Mouse (Mus musculus): ENCODE measurements at regions not wholly inside any gene's neighbourhood (a gene's known extent, or its start where the extent isn't known, plus 50 kb on each side); places are given as distances from the start of the nearest gene placed in this dataset.

DNA sequence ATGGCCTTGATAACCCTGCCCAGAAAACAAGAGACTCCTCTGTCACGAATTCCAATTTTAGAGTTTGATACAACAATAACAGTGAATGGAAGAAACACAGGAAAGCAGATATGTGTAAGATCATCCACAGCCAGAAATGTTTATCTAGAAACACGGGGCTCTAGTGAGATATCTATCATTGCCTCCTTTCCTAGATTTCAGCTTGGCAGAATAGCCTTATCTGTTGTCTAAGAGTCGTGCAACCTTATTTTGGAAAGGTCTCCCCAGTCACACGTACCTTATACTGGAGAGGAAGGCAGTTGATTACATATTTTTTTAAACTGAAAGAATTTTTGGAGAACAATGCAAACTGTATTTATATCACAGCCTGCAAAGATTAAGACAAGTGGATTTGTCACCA lies 61.6 kb downstream of the Gm10295 start:
- no peaks in the 10 kb centered on the region for H3K36me3 ChIP-seq (replicated peaks)
- ATAC-seq (replicated peaks), result no peak
- WGBS, result 78% methylated on average over 4 of the region's 4 CpGs
- H3K4me2 ChIP-seq, result no peak overlapping the region
- no peak overlapping the region for H3K27ac ChIP-seq
- no peaks in the 10 kb centered on the region for H3K9me3 ChIP-seq
- no peaks in the 10 kb centered on the region for H3K27me3 ChIP-seq (replicated peaks)
- H3K4me1 ChIP-seq, result no peaks in the 10 kb centered on the region
- H3K4me3 ChIP-seq, result no peak overlapping the region
- no peak overlapping the region for H3K9ac ChIP-seq

DNA sequence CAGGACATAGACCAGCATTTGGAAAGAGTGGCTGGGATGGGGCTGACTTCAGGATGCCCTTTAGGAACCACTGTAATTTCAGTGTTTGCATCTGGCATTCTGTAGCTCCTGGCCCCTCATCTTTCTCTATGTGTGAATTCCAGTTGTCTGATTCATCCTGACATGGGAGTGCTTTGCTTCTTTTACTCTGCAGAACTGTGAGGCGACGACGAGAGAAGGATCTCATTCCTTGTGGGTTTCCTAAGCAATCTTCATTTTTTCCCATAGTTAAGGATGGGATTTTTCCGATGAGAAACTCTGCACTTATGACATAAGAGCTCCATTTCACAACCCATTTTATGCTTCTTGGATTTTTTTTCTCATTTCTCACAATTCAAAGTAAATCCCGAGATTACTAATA lies 62.0 kb downstream of the Gm10295 start:
- H3K9ac ChIP-seq, result no peak overlapping the region
- WGBS, result 82% methylated on average over 5 of the region's 5 CpGs
- H3K36me3 ChIP-seq (replicated peaks), result no peaks in the 10 kb centered on the region
- ATAC-seq (replicated peaks), result no peak
- H3K4me1 ChIP-seq, result no peaks in the 10 kb centered on the region
- no peak overlapping the region for H3K4me2 ChIP-seq
- no peak overlapping the region for H3K4me3 ChIP-seq
- no peak overlapping the region for H3K27ac ChIP-seq
- H3K27me3 ChIP-seq (replicated peaks), result no peaks in the 10 kb centered on the region
- H3K9me3 ChIP-seq, result no peaks in the 10 kb centered on the region

DNA sequence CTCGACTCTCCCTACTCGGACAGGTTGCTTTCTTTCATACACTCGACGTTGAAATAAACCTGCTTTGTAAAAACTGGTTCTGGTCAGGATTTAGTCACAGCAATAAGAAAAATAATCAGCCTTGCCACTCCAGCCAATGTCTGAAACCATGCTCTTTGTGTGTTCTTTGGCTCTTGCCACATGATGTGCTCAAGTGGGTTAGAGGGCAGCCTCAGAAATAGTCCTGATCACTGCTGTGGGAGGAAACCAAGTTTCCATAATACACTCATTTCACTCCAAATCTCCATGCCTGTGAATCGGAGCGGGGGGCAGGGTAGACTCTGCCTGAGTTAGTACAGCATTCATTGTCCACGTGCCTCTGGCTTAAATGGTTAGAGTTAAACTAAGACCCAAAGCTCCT lies 63.8 kb downstream of the Gm10295 start:
- WGBS, result 84% methylated on average over 7 of the region's 7 CpGs
- Histone ChIP-seq H3K9ac (no peak overlapping the region), H3K9me3 (no peaks in the 10 kb centered on the region), H3K27me3 (replicated peaks) (no peaks in the 10 kb centered on the region), H3K4me3 (no peak overlapping the region), H3K4me1 (no peaks in the 10 kb centered on the region), H3K4me2 (no peak overlapping the region), H3K27ac (no peak overlapping the region), H3K36me3 (replicated peaks) (no peaks in the 10 kb centered on the region)
- ATAC-seq (replicated peaks), result no peak

- Histone ChIP-seq H3K9me3 (no peaks in the 10 kb centered on the region), H3K27me3 (replicated peaks) (no peaks in the 10 kb centered on the region)
- ATAC-seq (replicated peaks), result no peak
Observed at GRCm38 (mm10) chr7:71284246-71284645, 67.0 kb downstream of the Gm10295 start.

DNA sequence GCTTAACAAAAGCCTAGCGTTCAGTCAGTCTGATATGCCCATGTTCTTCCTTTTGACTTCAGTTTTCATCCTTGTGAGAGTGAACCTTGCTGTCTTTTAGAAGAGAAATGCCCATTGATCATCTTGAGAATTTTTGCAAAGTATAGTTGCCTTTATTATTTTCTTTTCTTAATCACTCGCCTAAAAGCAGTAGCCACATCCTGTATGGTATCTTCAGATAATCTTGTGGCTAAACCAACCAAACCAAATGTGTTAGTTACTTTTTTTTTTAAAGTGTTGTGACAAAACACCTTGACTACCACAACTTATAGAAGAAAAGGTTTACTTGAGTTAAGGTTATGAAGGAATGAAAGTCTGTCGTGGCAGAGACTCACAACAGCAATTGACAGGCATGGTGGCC lies 67.9 kb downstream of the Gm10295 start:
- Histone ChIP-seq H3K9ac (no peak overlapping the region), H3K9me3 (no peaks in the 10 kb centered on the region), H3K4me2 (no peak overlapping the region), H3K4me1 (no peaks in the 10 kb centered on the region), H3K36me3 (replicated peaks) (no peaks in the 10 kb centered on the region), H3K4me3 (no peak overlapping the region), H3K27ac (no peak overlapping the region), H3K27me3 (replicated peaks) (no peaks in the 10 kb centered on the region)
- ATAC-seq (replicated peaks), result no peak
- 97% methylated on average over 3 of the region's 3 CpGs for WGBS

More at GRCm38 (mm10) chr7:71284246-71284645, 67.0 kb downstream of the Gm10295 start:
- Histone ChIP-seq H3K36me3 (replicated peaks) (no peaks in the 10 kb centered on the region), H3K4me1 (no peaks in the 10 kb centered on the region), H3K4me3 (no peak overlapping the region), H3K27ac (no peak overlapping the region), H3K4me2 (no peak overlapping the region), H3K9ac (no peak overlapping the region)

- Histone ChIP-seq H3K4me1 (no peaks in the 10 kb centered on the region), H3K9me3 (no peaks in the 10 kb centered on the region), H3K36me3 (replicated peaks) (no peaks in the 10 kb centered on the region), H3K9ac (no peak overlapping the region), H3K4me3 (no peak overlapping the region), H3K4me2 (no peak overlapping the region), H3K27ac (no peak overlapping the region), H3K27me3 (replicated peaks) (no peaks in the 10 kb centered on the region)
- no peak for ATAC-seq (replicated peaks)
- WGBS, result 82% methylated on average over 8 of the region's 8 CpGs
Observed at GRCm38 (mm10) chr7:71266101-71266500, 85.2 kb downstream of the Gm10295 start.

DNA sequence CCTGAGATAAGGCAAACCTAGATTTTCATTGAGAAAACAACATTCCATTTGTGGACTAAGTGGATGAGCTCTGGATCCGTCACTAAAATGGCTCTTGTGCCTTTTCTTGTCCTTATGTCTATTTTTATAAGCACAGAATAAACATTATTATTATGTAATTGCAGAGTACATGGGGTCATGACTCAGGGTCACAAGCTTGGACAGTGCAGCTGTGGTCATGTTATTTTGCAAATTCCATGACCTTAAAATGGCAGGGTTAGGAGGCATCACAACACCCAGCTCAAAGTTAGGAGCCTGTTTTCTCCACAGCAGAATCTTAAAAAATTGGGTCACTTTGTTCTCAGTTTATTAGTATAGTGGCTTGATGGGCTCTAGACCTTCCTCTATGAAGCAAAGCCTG lies 87.2 kb downstream of the Gm10295 start:
- H3K4me3 ChIP-seq, result no peak overlapping the region
- H3K4me1 ChIP-seq, result no peaks in the 10 kb centered on the region
- H3K9ac ChIP-seq, result no peak overlapping the region
- H3K4me2 ChIP-seq, result no peak overlapping the region
- WGBS, result 78% methylated on average over 1 of the region's 1 CpGs
- ATAC-seq (replicated peaks), result no peak
- H3K36me3 ChIP-seq (replicated peaks), result no peaks in the 10 kb centered on the region
- H3K9me3 ChIP-seq, result no peaks in the 10 kb centered on the region
- no peak overlapping the region for H3K27ac ChIP-seq
- H3K27me3 ChIP-seq (replicated peaks), result no peaks in the 10 kb centered on the region

GRCm38 (mm10) chr7:71249669-71250068 lies 101.6 kb downstream of the Gm10295 start:
- no peak for ATAC-seq (replicated peaks)

GRCm38 (mm10) chr7:71249216-71249615 lies 102.1 kb downstream of the Gm10295 start:
- no peak for ATAC-seq (replicated peaks)

More at GRCm38 (mm10) chr7:71249669-71250068, 101.6 kb downstream of the Gm10295 start:
- no peaks in the 10 kb centered on the region for H3K27me3 ChIP-seq (replicated peaks)
- H3K9ac ChIP-seq, result no peak overlapping the region
- no peak overlapping the region for H3K27ac ChIP-seq
- H3K4me3 ChIP-seq, result no peak overlapping the region
- H3K36me3 ChIP-seq (replicated peaks), result no peaks in the 10 kb centered on the region
- H3K4me2 ChIP-seq, result no peak overlapping the region
- H3K9me3 ChIP-seq, result no peaks in the 10 kb centered on the region
- no peaks in the 10 kb centered on the region for H3K4me1 ChIP-seq
- 84% methylated on average over 2 of the region's 2 CpGs for WGBS

DNA sequence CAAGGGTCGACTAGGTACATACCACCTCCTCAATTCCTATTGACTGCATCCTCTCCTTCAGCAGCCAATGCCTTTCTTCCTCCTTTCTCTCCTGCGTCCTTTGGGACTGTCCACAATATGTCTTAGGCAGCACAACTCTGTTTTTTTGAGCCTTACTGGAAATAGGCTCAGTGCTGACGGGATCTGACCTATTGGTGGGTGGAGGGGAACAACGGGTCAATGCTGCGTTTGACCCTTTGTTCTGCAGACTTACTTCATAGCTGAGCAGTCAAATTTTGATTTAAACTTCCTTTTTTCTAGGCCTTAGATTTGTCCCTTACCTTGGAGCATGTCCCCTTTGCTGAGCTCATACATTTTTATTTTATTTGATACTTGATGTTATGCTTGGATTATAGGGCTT lies 103.4 kb downstream of the Gm10295 start:
- no peak for ATAC-seq (replicated peaks)
- Histone ChIP-seq H3K4me2 (no peak overlapping the region), H3K4me3 (no peak overlapping the region), H3K27ac (no peak overlapping the region), H3K4me1 (no peaks in the 10 kb centered on the region), H3K36me3 (replicated peaks) (no peaks in the 10 kb centered on the region), H3K9me3 (no peaks in the 10 kb centered on the region), H3K27me3 (replicated peaks) (no peaks in the 10 kb centered on the region), H3K9ac (no peak overlapping the region)
- 82% methylated on average over 5 of the region's 5 CpGs for WGBS

More at GRCm38 (mm10) chr7:71249216-71249615, 102.1 kb downstream of the Gm10295 start:
- 74% methylated on average over 5 of the region's 5 CpGs for WGBS
- no peak overlapping the region for H3K4me2 ChIP-seq
- H3K9me3 ChIP-seq, result no peaks in the 10 kb centered on the region
- H3K4me3 ChIP-seq, result no peak overlapping the region
- H3K9ac ChIP-seq, result no peak overlapping the region
- H3K4me1 ChIP-seq, result no peaks in the 10 kb centered on the region
- no peaks in the 10 kb centered on the region for H3K27me3 ChIP-seq (replicated peaks)
- H3K36me3 ChIP-seq (replicated peaks), result no peaks in the 10 kb centered on the region
- no peak overlapping the region for H3K27ac ChIP-seq

DNA sequence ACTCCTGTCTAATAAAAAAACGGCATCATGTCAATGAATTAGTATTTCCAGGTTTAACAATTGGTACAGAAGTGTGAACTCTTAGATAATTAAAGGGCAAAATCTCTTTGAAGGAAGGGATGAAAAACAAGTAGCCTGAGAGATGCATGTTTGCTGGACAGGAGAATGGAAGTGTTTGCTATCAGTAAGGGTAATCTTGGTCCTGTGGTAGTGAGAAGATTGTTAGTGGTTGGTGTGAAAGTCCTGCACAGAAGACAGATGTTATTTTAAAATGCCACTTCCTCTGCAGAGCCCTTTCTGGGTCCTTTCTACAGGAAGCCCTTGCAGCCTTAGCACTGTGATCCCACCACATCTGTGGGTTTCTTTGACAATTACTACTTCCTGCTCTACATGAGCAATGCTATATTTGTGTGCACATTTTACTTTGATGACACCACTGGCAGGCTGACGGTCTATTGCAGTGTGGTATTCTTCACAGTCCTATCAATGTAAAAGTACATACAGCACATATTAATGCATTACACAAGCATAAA lies 108.8 kb downstream of the Gm10295 start:
- WGBS, result 81% methylated on average over 2 of the region's 2 CpGs
- no peaks in the 10 kb centered on the region for H3K9me3 ChIP-seq
- no peak overlapping the region for H3K4me3 ChIP-seq
- ATAC-seq (replicated peaks), result no peak
- H3K4me1 ChIP-seq, result no peaks in the 10 kb centered on the region
- H3K27ac ChIP-seq, result no peak overlapping the region
- H3K36me3 ChIP-seq (replicated peaks), result no peaks in the 10 kb centered on the region
- no peak overlapping the region for H3K9ac ChIP-seq
- H3K27me3 ChIP-seq (replicated peaks), result no peaks in the 10 kb centered on the region
- H3K4me2 ChIP-seq, result no peak overlapping the region

DNA sequence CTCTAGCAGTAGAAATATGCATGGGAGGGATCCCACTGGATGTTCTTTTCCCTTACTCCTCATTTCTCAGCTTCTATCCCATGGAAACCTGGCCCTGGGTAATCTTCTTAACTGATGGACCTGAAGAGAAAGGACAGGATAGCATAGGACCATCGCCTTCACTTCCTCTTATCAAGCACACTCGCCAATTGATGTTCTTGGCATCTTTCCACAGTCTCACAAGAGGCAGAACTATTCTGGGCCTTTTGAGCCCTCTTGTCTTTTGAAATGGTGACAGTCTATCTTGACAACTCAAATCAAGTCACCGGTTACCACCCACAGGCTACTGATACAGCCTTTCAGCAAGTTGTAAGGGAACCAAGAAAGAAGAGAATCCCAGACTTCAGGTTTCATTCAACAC lies 112.1 kb downstream of the Gm10295 start:
- WGBS, result 84% methylated on average over 3 of the region's 3 CpGs
- no peaks in the 10 kb centered on the region for H3K9me3 ChIP-seq
- no peak overlapping the region for H3K4me2 ChIP-seq
- ATAC-seq (replicated peaks), result no peak
- no peak overlapping the region for H3K27ac ChIP-seq
- no peak overlapping the region for H3K9ac ChIP-seq
- H3K4me1 ChIP-seq, result no peaks in the 10 kb centered on the region
- H3K4me3 ChIP-seq, result no peak overlapping the region
- H3K27me3 ChIP-seq (replicated peaks), result no peaks in the 10 kb centered on the region
- no peaks in the 10 kb centered on the region for H3K36me3 ChIP-seq (replicated peaks)

DNA sequence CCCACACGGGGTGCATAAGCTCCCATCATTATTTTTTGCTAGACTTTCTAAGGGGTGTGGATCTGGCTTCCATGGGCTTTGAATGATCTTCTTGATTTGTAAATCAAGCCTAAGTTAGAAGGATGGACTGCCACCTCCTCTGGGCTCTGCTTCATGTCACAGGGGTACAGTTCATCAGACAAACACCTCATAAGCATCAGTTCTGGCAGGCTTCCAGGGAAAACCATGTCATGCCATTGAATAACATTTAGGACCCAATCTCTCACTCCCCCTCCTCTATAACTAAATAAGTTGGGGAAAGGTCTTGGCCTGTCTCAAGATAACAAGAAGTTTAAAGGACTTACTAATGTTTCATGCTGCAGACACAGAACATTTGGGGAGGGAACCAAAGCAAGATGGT lies 115.0 kb downstream of the Gm10295 start:
- Histone ChIP-seq H3K36me3 (replicated peaks) (no peaks in the 10 kb centered on the region), H3K9ac (no peak overlapping the region), H3K27me3 (replicated peaks) (no peaks in the 10 kb centered on the region), H3K4me1 (no peaks in the 10 kb centered on the region), H3K9me3 (no peaks in the 10 kb centered on the region), H3K4me3 (no peak overlapping the region), H3K4me2 (no peak overlapping the region), H3K27ac (no peak overlapping the region)
- ATAC-seq (replicated peaks), result no peak
- WGBS, result 82% methylated on average over 1 of the region's 1 CpGs

Data from midbrain, embryonic 15.5 days (tissue).